Mouse (Mus musculus) heart, postnatal 0 days (tissue): ENCODE measurements around the gene Gdpd2. TPM values are rescaled to one million over a fixed set of nuclear protein-coding genes. Genes with fewer than 3 reads are reported as not detected.

ENCODE experiments used
- ATAC-seq: fragments of 200-750 bp; cut with Nextera tagmentation; 2 replicates; pipeline ENCODE4 v1.8.0; 2017; ENCODE audit warnings: low read depth, moderate number of reproducible peaks, moderate library complexity; ENCODE audit not compliant: insufficient read depth
- DNase-seq: peaks from one replicate; pipeline ENCODE4 v3.0.0-alpha.2; 2016; ENCODE audit warnings: low spot score
- H3K27ac ChIP-seq: fragments of 300-500 bp; sonication (generic); 2 replicates; pipeline ENCODE4 v1.5.1; 2014; ENCODE audit warnings: low read depth, mild to moderate bottlenecking
- H3K27me3 ChIP-seq: fragments of 300-500 bp; sonication (generic); 2 replicates; pipeline ENCODE4 v1.6.1; 2014; ENCODE audit warnings: low read length, mixed read lengths; ENCODE audit not compliant: control insufficient read depth, insufficient read depth
- H3K36me3 ChIP-seq: fragments of 300-500 bp; sonication (generic); replicated peaks from 2 replicates; pipeline ENCODE4 v1.6.1; 2014; ENCODE audit warnings: low read length, mixed read lengths; ENCODE audit not compliant: control insufficient read depth, insufficient read depth
- H3K4me1 ChIP-seq: fragments of 300-500 bp; sonication (generic); 2 replicates; pipeline ENCODE4 v1.6.1; 2014; ENCODE audit warnings: antibody characterized with exemption; ENCODE audit not compliant: control insufficient read depth, insufficient read depth
- H3K4me2 ChIP-seq: fragments of 300-500 bp; sonication (generic); 2 replicates; pipeline ENCODE4 v1.6.1; 2014; ENCODE audit warnings: low read depth, mild to moderate bottlenecking, low read length, moderate library complexity
- H3K4me3 ChIP-seq: fragments of 300-500 bp; sonication (generic); 2 replicates; pipeline ENCODE4 v1.5.1; 2014; ENCODE audit warnings: low read depth, low read length
- H3K9ac ChIP-seq: fragments of 300-500 bp; sonication (generic); replicated peaks from 2 replicates; pipeline ENCODE4 v1.6.1; 2014; ENCODE audit warnings: low read depth, low read length, mixed read lengths
- H3K9me3 ChIP-seq: fragments of 300-500 bp; sonication (generic); replicated peaks from 2 replicates; pipeline ENCODE4 v1.6.1; 2016; ENCODE audit warnings: low read length; ENCODE audit not compliant: control insufficient read depth
- CTCF ChIP-seq: IDR thresholded peaks from 2 replicates; pipeline ENCODE4 v1.5.1; 2016; ENCODE audit warnings: antibody characterized with exemption, control low read depth, low read depth
- EP300 ChIP-seq: IDR thresholded peaks from 2 replicates; pipeline ENCODE4 v1.6.1; 2016; ENCODE audit warnings: antibody characterized with exemption, low read depth
- WGBS: fragments of 180-500 bp; shearing (Covaris S2); extraction: QIAGEN DNeasy Blood & Tissue Kit; methylation state at CpG from one replicate; pipeline ENCODE4 v1.1.7; 2014; 5-methylcytosine and 5-hydroxymethylcytosine counted together
- polyA plus RNA-seq: library from polyadenylated mRNA; unstranded; fragments of >200 nt; fragmentation: Nextera tagmentation; extraction: Ambion mirVana; gene quantifications from 2 replicates; pipeline ENCODE4 v1.2.1, GENCODE M21; 2015
- total RNA-seq: library from RNA; depleted of rRNA; stranded (reverse); fragments of >200 nt; gene quantifications from 2 replicates; pipeline ENCODE4 v1.2.3, GENCODE M21; 2014; ENCODE audit warnings: low replicate concordance

Gdpd2 gene
- total and polyA plus RNA-seq, 2 experiments from 2014 or later: 0.55 to 2.8 TPM

DNA sequence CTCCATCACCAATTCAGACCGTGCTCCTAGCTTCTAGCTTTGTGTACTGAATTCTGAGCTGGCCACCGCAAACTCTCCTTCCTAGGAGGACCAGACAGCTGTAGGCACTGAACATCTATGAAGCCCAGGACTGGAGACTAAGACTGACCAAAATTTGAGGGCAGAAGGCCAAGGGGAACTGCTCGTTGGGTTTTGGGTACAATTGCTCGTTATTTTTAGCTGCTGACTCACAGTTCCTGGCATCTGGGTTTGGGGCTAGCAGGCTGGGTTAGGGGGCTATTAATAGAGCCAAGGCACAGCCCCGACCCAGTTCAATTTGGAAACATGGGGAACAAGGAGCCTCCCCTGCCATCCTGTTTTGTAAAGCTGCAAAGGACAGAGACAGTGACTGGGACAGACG is 11.1 kb downstream of the Gdpd2 start:
- peak; percentile 68 for ATAC-seq

DNA sequence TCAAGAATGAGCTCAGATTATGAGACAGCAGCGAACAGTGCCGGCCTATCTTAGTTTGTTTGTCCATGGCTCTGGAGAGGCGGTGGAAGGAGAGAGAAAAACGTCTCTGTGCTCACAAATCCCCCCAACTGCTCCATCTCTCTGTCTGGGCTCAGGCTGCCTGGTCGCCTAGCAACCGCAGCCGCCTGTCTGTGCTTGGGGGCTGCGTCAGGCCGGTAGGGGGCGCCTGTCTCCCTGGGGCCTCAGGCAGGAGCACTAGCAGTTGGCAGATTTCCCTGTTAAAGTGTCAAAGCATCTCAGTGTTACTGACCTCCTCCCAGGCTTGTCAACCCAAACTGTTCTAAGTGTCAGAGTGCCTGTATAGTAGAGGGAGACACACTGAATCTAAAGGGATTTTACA is 12.3 kb downstream of the Gdpd2 start:
- Histone ChIP-seq H3K27ac (peak overlapping the region; percentile 82; the same call in 1 of the 2 replicates), H3K9ac (no peak overlapping the region), H3K4me1 (no peaks in the 10 kb centered on the region), H3K9me3 (0 out of 2 replicates have a peak, but pooled peaks cover 3% of the 10 kb centered on the region), H3K27me3 (no peaks in the 10 kb centered on the region), H3K4me2 (peak overlapping the region; percentile 51; the same call in 1 of the 2 replicates), H3K4me3 (no peak overlapping the region), H3K36me3 (no peaks in the 10 kb centered on the region)
- 13% methylated on average over 10 of the region's 10 CpGs for WGBS
- DNase-seq: peak; percentile 66
- TF ChIP-seq EP300 (no peak), CTCF (peak; percentile 65)
- peak; percentile 69 for ATAC-seq

More for the DNA sequence above, 11.1 kb downstream of the Gdpd2 start:
- TF ChIP-seq CTCF (no peak), EP300 (no peak)
- H3K9me3 ChIP-seq: 0 out of 2 replicates have a peak, but pooled peaks cover 3% of the 10 kb centered on the region
- H3K27me3 ChIP-seq: no peaks in the 10 kb centered on the region
- H3K4me3 ChIP-seq: peak overlapping the region; percentile 21
- peak; percentile 35 for DNase-seq
- H3K4me2 ChIP-seq: peak overlapping the region; percentile 51
- H3K36me3 ChIP-seq: no peaks in the 10 kb centered on the region
- H3K27ac ChIP-seq: peak overlapping the region; percentile 82
- no peak overlapping the region for H3K9ac ChIP-seq
- no peaks in the 10 kb centered on the region for H3K4me1 ChIP-seq
- WGBS: 28% methylated on average over 6 of the region's 6 CpGs

DNA sequence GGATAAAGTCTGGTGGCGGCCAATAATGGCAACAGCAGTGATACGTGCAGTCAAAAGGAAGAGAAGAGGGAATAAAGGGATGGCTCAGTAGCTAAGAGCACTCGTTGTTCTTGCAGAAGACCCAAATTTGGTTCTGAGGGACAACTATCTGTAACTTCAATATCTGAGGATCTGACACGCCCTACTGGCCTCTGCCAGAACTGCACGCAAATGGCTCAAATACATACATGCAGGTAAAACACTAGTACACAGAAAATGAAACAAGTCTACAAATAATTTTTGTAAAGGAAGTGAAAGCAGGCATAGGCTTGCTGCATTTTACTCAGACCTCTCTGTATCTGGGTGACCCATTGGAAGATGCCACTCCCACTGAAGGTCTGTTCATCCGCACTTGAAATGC is 36.2 kb downstream of the Gdpd2 start:
- no peak for TF ChIP-seq EP300
- TF ChIP-seq CTCF: no peak
- WGBS: 82% methylated on average over 6 of the region's 6 CpGs
- Histone ChIP-seq H3K9me3 (no peaks in the 10 kb centered on the region), H3K27ac (no peak overlapping the region), H3K4me1 (no peaks in the 10 kb centered on the region), H3K27me3 (no peaks in the 10 kb centered on the region), H3K36me3 (no peaks in the 10 kb centered on the region), H3K9ac (no peak overlapping the region), H3K4me2 (no peak overlapping the region), H3K4me3 (no peak overlapping the region)
- no peak for ATAC-seq
- DNase-seq: no peak

DNA sequence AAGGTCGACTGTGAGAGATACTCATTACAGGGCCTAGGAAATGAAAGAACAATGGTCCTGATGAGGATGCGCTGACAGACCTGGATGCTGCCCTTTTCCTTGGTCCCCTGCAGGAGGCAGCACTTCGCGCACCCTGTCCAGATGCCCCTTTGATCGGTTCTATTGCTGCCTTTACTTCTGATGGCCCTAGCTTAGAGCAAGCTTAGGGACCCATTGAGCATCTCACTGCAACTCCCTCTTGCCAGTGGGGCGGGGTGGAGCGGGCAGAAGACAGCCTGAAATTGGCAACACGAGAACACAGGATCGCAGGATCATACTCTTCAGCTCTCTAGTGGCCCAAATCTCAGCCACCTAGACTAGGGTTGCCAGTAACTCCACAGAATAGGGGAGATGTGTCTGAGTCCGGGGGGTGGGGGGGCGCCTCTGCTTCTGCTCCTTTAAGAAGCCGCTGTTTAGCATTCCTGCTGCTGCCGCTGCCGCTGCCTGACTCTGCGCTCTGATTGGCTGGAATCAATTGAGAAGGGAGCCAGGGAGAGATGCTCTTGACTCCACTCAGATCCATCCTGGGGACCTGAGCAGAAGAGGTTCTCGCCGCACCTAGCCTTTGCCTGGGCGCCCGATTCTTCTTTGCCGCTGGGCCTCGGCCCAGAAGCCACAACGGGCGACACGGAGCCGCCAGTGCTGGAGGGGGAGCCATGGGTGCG is 37.7 kb downstream of the Gdpd2 start, which contains the start of gene Dlg3:
Gene Dlg3, plus strand, starts transcription at position 542 of the 704 bp plus-strand sequence.
- peak within 1 kb of the TSS; percentile 33 for H3K4me3 ChIP-seq
- H3K9ac ChIP-seq: no peak within 1 kb of the TSS
- H3K27ac ChIP-seq: no peak within 1 kb of the TSS
- ATAC-seq (peak; percentile 30; the same call in 1 of the 2 replicates), DNase-seq (no peak)
- H3K4me1 ChIP-seq: no peaks in the 10 kb centered on the region
- no peaks in the 10 kb centered on the region for H3K36me3 ChIP-seq
- no peak for TF ChIP-seq EP300
- TF ChIP-seq CTCF: 0 out of 2 replicates have a peak, but pooled peaks have one; percentile 7
- 12% methylated on average over 24 of the region's 26 CpGs for WGBS
- H3K4me2 ChIP-seq: peak within 1 kb of the TSS; percentile 63
- no peaks in the 10 kb centered on the region for H3K27me3 ChIP-seq
- H3K9me3 ChIP-seq: no peaks in the 10 kb centered on the region

DNA sequence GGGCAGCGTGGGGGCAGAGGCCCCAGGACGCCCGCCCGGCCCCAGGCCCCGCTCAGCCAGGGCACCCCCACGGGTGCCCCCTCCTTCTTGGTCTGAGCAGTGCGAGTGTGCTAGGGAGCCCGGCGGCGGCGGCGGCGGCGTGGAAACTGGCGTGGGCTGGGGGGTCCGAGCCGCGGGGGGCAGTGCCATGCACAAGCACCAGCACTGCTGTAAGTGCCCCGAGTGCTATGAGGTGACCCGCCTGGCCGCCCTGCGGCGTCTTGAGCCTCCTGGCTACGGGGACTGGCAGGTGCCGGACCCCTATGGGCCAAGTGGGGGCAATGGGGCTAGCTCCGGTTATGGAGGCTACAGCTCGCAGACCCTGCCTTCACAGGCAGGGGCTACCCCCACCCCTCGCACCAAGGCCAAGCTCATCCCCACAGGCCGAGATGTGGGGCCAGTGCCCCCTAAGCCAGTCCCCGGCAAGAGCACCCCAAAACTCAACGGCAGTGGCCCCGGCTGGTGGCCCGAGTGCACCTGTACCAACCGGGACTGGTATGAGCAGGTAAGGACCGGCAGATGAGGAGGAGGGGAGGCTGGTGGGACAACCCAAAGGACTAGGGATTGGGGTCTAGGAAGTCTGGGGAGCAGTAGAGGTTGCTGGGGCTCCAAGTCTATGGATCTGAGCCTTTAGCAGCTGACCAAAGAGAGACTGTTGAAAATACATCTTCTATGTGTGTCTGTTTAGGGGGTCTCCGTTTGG is 38.4 kb downstream of the Gdpd2 start:
- no peaks in the 10 kb centered on the region for H3K9me3 ChIP-seq
- no peak for TF ChIP-seq CTCF
- no peak for TF ChIP-seq EP300
- H3K4me2 ChIP-seq: peak overlapping the region; percentile 63
- 40% methylated on average over 18 of the region's 36 CpGs for WGBS
- no peaks in the 10 kb centered on the region for H3K27me3 ChIP-seq
- H3K27ac ChIP-seq: no peak overlapping the region
- DNase-seq (no peak), ATAC-seq (no peak)
- peak overlapping the region; percentile 33 for H3K4me3 ChIP-seq
- H3K4me1 ChIP-seq: no peaks in the 10 kb centered on the region
- H3K36me3 ChIP-seq: no peaks in the 10 kb centered on the region
- no peak overlapping the region for H3K9ac ChIP-seq
